Mouse (Mus musculus) heart, embryonic 12.5 days (tissue): Measurements from ENCODE around the gene Ppp1r15a. TPM values are rescaled to one million over a fixed set of nuclear protein-coding genes. Genes with fewer than 3 reads are reported as not detected.

Experiments used
- ATAC-seq: fragments of 200-750 bp; cut with Nextera tagmentation; 2 replicates; pipeline ENCODE4 v1.8.0; 2017; ENCODE audit warnings: moderate TSS enrichment, moderate library complexity; ENCODE audit not compliant: insufficient number of reproducible peaks, low FRiP score
- H3K27ac ChIP-seq: fragments of 300-500 bp; sonication (generic); 2 replicates; pipeline ENCODE4 v1.5.1; 2016; ENCODE audit warnings: mild to moderate bottlenecking, moderate library complexity; ENCODE audit not compliant: poor library complexity, severe bottlenecking
- H3K27me3 ChIP-seq: fragments of 300-500 bp; sonication (generic); replicated peaks from 2 replicates; pipeline ENCODE4 v1.6.1; 2016; ENCODE audit warnings: mild to moderate bottlenecking, moderate library complexity
- H3K36me3 ChIP-seq: fragments of 300-500 bp; sonication (generic); 2 replicates; pipeline ENCODE4 v1.6.1; 2016; ENCODE audit warnings: mild to moderate bottlenecking, moderate library complexity
- H3K4me1 ChIP-seq: fragments of 300-500 bp; sonication (generic); replicated peaks from 2 replicates; pipeline ENCODE4 v1.6.1; 2016; ENCODE audit warnings: mild to moderate bottlenecking
- H3K4me2 ChIP-seq: fragments of 300-500 bp; sonication (generic); 2 replicates; pipeline ENCODE4 v1.6.1; 2016; ENCODE audit warnings: mild to moderate bottlenecking, moderate library complexity
- H3K4me3 ChIP-seq: fragments of 300-500 bp; sonication (generic); 2 replicates; pipeline ENCODE4 v1.5.1; 2016; ENCODE audit warnings: mild to moderate bottlenecking
- H3K9ac ChIP-seq: fragments of 300-500 bp; sonication (generic); 2 replicates; pipeline ENCODE4 v1.6.1; 2016; ENCODE audit warnings: mild to moderate bottlenecking, moderate library complexity
- H3K9me3 ChIP-seq: fragments of 300-500 bp; sonication (generic); replicated peaks from 2 replicates; pipeline ENCODE4 v1.6.1; 2016; ENCODE audit warnings: mild to moderate bottlenecking, moderate library complexity
- WGBS: fragments of 180-500 bp; shearing (Covaris S2); methylation state at CpG from one replicate; pipeline ENCODE4 v1.1.7; 2016; 5-methylcytosine and 5-hydroxymethylcytosine counted together
- polyA plus RNA-seq: library from polyadenylated mRNA; unstranded; fragments of >200 nt; fragmentation: Nextera tagmentation; extraction: Ambion mirVana; gene quantifications from 2 replicates; pipeline ENCODE4 v1.2.1, GENCODE M21; 2016

Ppp1r15a gene
- polyA plus RNA-seq: 33.7 and 35.2 TPM in 2 replicates

DNA sequence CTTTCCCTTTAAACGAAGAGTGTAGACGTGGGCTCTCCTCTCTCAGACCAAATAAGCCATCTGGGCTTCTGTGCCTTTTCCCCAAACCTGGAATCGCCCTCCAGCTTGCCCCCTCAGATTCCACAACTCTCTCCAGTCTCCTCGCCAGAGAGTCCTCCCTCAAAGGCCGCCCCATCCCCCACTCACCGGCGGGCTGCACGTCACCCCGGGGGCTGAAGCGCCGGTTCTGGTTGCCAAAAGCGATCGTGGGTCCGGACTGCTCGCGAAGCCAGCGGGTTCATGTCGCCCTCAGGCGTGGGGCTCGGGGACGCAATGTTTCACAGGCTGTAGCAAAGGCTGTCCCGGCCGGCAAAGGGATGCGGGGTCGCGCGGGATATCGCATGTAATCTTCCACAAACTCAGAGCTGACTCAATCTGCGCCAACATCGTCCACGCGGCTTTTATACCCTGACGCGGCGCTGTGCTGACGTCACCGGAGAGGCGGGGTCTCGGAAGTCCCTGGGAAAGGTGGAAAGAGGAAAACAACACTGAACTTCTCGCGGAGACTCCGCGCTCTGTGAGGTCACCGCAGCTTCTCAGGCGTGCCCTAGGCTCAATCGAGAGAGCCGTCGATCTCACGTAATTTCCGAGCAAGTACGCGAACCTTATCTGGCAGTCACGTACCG is at the start of gene Ppp1r15a, which contains the start of gene Plekha4:
TSS of gene Ppp1r15a (minus strand) at position 460 of the 665 bp plus-strand sequence.
TSS of gene Plekha4 (plus strand) at position 522 of the 665 bp plus-strand sequence.
- Histone ChIP-seq H3K9ac (peak within 1 kb of the TSS; percentile 90), H3K9me3 (no peaks in the 10 kb centered on the region), H3K36me3 (peaks cover 17% of the 10 kb centered on the region), H3K27me3 (no peaks in the 10 kb centered on the region; the same call in 1 of the 2 replicates), H3K4me1 (peaks cover 43% of the 10 kb centered on the region), H3K4me3 (peak within 1 kb of the TSS; percentile 72), H3K4me2 (peak within 1 kb of the TSS; percentile 77), H3K27ac (peak within 1 kb of the TSS; percentile 95)
- peak; percentile 86 for ATAC-seq
- WGBS: under 1% methylated on average over 54 of the region's 54 CpGs

DNA sequence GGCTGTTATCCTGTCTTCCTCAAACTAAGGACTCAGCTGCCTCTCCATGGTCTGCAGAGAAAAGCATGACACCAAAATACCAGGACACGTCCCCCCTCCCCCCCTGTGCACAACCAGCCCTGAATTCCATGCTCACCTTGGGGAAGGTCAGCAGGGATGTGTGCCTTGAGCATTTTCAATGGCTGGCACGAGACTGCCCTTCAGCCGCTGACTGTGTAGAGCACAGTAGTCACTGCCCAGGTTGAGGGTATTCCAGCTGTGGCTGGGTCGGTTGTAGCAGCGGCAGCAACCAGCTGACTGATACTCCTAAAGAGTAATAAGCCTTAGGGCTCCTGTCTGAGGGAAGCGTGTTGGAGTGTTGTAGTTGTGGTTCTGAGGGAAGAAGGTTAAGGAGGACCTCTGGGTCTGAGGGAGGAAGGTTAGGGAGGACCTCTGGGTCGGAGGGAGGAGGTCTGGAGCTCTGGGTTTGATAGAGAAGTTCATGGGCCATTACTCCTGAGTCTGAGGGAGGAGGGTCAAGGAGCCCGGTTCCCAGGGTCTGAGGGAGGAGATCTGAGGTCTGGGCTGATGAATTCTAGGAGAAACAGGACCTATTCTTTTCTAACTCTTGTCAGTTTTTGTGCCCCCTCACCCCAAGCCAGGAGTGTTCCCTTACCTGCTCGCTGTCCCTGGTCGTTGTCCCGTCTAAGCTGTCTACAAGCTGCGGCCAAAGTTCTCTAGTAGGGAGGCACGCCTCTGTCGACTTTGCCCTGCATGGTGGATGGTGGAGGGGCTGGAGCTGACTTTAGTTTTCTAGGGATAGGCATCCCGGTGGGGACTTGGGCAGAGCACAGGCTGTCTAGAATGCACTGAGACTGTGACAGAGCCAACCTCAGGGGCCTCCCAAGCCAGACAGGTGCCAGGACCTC is 48.7 kb upstream of the Ppp1r15a start:
- Histone ChIP-seq H3K4me2 (no peak overlapping the region), H3K4me1 (peaks cover 25% of the 10 kb centered on the region), H3K27ac (no peak overlapping the region), H3K36me3 (peaks cover 31% of the 10 kb centered on the region), H3K27me3 (no peaks in the 10 kb centered on the region), H3K9me3 (no peaks in the 10 kb centered on the region), H3K4me3 (no peak overlapping the region), H3K9ac (no peak overlapping the region; the same call in 1 of the 2 replicates)
- ATAC-seq: no peak
- WGBS: 79% methylated on average over 15 of the region's 15 CpGs

DNA sequence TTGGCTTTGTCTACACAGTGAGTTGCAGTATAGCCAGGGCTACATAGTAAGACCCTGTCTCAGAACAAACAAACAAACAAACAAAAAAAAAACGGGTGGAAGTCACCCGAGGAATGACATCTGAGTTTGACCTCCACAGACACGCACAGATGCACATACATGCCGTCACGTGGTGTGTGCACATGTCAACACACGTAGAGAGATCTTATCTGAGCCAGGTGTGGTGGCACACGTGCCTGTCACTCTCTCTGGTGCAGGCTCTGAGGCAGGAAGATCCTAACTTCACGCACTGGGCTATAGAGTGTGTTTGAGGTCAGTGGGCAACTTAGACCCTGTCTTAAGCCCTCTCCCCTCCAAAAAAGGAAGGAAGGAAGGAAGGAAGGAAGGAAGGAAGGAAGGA is 47.9 kb upstream of the Ppp1r15a start:
- no peaks in the 10 kb centered on the region for H3K27me3 ChIP-seq
- WGBS: 69% methylated on average over 8 of the region's 8 CpGs

DNA sequence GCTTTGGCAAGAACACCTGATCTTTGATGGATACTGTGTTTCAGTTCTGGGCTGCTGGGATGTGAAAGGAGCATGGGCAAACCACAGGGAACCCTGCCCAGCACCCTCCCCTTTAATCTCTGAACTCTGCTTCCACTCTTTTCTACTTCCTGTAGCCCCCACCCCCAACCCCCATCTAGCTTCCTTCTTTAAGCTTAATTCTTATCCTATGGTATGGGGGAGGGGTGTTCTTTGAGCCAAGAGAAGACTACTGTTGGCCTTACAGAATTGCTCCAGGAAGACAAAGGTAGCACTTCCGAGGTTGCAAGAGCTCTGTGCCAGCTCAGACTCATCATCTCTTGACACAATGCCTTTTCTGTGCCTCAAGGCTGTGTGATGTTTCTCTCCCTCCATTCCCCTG is 45.9 kb upstream of the Ppp1r15a start:
- Histone ChIP-seq H3K4me1 (peaks cover 42% of the 10 kb centered on the region), H3K27ac (no peak overlapping the region), H3K9me3 (no peaks in the 10 kb centered on the region), H3K4me2 (peak overlapping the region; percentile 79), H3K27me3 (no peaks in the 10 kb centered on the region), H3K9ac (no peak overlapping the region), H3K36me3 (peaks cover 15% of the 10 kb centered on the region), H3K4me3 (no peak overlapping the region)
- WGBS: 52% methylated on average over 1 of the region's 1 CpGs
- ATAC-seq: no peak

More for the DNA sequence above, 47.9 kb upstream of the Ppp1r15a start:
- no peak overlapping the region for H3K4me3 ChIP-seq
- no peak overlapping the region for H3K4me2 ChIP-seq
- no peak for ATAC-seq
- H3K4me1 ChIP-seq: peaks cover 27% of the 10 kb centered on the region
- H3K9me3 ChIP-seq: no peaks in the 10 kb centered on the region
- H3K27ac ChIP-seq: no peak overlapping the region
- no peak overlapping the region for H3K9ac ChIP-seq
- peaks cover 31% of the 10 kb centered on the region for H3K36me3 ChIP-seq

DNA sequence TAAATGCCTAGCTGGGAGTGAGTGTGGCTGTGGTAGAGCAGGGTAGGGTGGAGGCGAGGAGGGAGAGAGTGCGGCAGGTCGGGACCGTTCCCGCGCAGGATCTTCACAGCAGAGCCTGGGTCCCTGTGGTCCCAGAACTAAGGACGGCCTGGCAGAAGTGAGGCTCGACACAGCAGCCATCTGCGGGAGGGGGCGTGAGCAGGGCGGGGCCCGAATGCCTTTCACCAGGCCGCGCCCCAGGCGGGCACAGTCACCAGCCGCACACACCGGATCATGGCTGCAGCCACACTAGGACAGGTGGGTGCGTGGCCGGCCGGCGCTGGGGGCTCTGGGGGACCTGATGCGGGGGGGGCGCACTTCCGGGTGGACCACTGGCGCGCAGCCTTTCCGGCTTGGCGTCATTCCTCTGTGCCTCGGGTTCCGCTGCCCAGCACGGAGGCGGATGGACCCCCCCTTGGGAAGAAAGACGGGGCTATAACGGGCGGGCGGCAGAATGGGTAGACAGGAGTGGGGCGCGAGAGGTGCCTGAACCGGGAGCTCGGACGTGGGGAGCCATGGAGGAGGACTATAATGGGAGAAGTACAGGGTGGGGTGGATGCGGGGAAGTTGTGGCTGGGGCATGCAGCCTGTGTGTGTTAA is 44.2 kb upstream of the Ppp1r15a start, which contains the start of gene Bcat2:
TSS of gene Bcat2 (plus strand) at position 51 of the 639 bp plus-strand sequence.
- Histone ChIP-seq H3K9me3 (no peaks in the 10 kb centered on the region), H3K9ac (peak within 1 kb of the TSS; percentile 81), H3K36me3 (no peaks in the 10 kb centered on the region), H3K4me1 (peaks cover 42% of the 10 kb centered on the region), H3K4me2 (peak within 1 kb of the TSS; percentile 79), H3K27me3 (no peaks in the 10 kb centered on the region), H3K4me3 (peak within 1 kb of the TSS; percentile 71), H3K27ac (peak within 1 kb of the TSS; percentile 81)
- under 1% methylated on average over 42 of the region's 42 CpGs for WGBS
- ATAC-seq: peak; percentile 79

DNA sequence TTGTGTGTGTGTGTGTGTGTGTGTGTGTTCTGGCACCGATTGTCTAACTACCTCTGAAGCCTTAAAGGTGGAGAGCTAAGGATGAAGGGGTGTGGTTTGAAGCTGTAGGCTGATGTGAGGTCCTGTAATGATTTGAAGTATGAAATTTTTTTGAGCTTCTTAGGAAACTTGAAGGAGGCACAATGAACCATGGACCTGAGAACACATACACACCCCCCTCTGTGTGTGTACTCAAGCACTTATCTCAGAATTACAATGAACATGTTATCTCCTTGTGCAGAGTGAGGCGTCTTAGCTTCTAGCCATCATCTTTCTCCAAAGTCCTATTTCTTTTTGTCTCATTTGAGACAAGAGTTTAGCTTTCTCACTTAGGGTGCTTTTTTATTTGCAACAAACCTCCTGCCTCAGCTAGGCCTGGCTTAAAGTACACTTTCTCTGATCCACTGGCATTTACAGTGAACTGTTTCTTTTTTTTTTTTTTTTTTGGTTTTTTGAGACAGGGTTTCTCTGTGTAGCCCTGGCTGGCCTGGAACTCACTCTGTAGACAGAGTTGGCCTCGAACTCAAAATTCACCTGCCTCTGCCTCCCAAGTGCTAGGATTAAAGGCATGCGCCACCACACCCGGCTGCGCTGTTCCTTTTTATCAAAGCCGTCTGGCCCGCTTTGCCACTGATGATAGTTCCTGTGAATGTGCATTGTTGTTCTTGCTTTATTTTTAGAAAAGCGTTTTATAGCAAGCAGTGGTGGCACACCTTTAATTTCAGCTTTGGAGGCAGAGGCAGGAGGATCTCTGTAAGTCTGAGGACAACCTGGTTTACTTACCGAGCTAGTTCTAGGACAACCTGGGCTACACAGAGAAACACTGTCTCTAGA is 42.8 kb upstream of the Ppp1r15a start:
- H3K4me2 ChIP-seq: peak overlapping the region; percentile 86
- no peaks in the 10 kb centered on the region for H3K9me3 ChIP-seq
- H3K27ac ChIP-seq: peak overlapping the region; percentile 82
- ATAC-seq: 0 out of 2 replicates have a peak, but pooled peaks have one; percentile 1
- H3K36me3 ChIP-seq: no peaks in the 10 kb centered on the region
- no peaks in the 10 kb centered on the region for H3K27me3 ChIP-seq
- 66% methylated on average over 10 of the region's 10 CpGs for WGBS
- peak overlapping the region; percentile 50; the same call in 1 of the 2 replicates for H3K9ac ChIP-seq
- H3K4me3 ChIP-seq: peak overlapping the region; percentile 56
- H3K4me1 ChIP-seq: peaks cover 34% of the 10 kb centered on the region

DNA sequence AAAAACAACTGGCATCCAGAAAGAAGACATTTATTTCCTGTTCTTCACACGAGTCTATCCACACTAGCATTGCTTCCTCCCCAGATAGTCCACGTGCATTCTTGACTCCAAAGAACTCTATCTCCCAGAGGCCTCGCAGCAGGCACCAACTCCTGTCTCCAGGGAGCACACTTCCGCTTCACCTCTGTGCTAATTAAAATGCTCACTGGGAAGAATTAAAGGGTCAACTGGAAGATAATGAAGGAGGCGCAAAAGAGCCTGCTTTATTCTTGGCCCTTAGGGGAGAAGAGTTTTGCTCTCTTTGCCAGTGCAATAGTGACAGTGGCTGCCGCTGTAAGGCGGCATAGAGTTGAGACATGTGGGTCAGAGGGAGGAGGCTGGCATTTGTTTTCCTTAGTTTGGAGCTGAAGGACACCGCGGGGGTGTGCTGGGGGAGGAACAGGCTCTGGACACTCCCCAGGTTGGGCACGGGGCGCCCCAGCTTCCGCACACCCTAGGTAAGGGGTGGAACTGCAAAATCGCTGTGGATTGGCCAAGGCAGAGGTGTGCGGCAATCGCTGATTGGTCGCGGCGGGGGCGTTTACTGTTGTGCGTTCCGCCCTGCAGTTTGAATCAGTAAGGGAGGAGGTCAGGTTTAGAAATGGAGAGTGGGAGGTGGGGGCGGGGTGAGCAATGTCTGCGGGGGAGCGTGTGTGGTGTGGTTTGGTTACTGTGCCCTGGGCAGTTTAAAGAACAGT is 41.9 kb upstream of the Ppp1r15a start:
- ATAC-seq: peak; percentile 95
- Histone ChIP-seq H3K27me3 (no peaks in the 10 kb centered on the region), H3K9ac (peak overlapping the region; percentile 65), H3K4me3 (peak overlapping the region; percentile 56), H3K4me2 (peak overlapping the region; percentile 86), H3K9me3 (no peaks in the 10 kb centered on the region), H3K36me3 (no peaks in the 10 kb centered on the region), H3K4me1 (peaks cover 33% of the 10 kb centered on the region), H3K27ac (peak overlapping the region; percentile 82)
- under 1% methylated on average over 24 of the region's 24 CpGs for WGBS

DNA sequence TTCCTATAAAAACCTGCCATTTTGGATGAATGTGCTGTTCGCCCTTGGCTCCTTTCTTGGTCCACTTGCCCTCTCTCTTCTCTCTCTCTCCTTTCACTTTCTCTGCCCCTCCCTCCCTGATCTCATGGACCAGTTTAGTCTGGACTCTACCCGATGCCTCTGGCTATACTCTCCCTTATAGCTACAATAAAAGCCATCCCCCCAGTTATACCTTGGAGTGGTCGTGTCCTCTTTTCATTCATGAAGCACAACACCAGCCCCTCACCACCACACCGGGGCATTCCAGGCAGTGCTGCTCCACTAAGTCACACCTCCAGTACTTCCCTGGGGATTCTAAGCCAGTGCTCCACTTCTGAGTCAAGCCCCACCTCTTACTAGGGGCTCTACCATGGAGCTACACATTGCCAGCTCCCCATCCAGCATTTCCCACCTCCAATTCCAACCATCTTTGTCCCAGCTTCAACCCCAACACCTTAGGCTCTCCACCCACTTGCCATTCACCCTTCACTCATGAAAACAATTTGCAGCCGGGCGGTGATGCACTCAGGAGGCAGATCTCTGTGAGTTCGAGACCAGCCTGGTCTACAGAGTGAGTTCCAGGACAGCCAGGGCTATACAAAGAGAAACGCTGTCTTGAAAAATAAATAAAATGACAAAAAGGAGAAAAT is 41.2 kb upstream of the Ppp1r15a start:
- H3K9me3 ChIP-seq: no peaks in the 10 kb centered on the region
- no peak for ATAC-seq
- peak overlapping the region; percentile 86 for H3K4me2 ChIP-seq
- 61% methylated on average over 8 of the region's 8 CpGs for WGBS
- H3K36me3 ChIP-seq: no peaks in the 10 kb centered on the region
- peaks cover 34% of the 10 kb centered on the region for H3K4me1 ChIP-seq
- peak overlapping the region; percentile 56; the same call in 1 of the 2 replicates for H3K4me3 ChIP-seq
- peak overlapping the region; percentile 82 for H3K27ac ChIP-seq
- H3K27me3 ChIP-seq: no peaks in the 10 kb centered on the region
- no peak overlapping the region for H3K9ac ChIP-seq

DNA sequence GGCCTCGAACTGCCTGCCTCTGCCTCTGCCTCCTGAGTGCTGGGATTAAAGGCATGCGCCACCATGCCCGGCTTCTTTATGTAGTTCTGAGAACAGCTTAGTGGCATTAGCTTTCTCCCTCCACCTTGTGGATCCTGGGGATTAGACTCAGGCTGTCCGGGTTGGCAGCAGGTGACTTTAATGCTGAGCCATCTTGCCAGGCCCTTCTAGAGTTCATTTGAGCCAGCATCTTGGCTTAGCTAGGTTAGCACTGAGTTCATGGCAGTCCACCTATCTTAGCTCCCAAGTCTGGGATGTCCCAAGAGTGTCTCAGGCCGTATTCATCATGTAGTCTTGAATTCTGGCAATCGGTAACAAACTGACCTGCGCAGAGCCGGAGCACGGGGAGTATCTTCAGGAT is 39.4 kb upstream of the Ppp1r15a start:
- Histone ChIP-seq H3K9ac (no peak overlapping the region), H3K27ac (no peak overlapping the region), H3K9me3 (no peaks in the 10 kb centered on the region), H3K27me3 (no peaks in the 10 kb centered on the region), H3K4me3 (no peak overlapping the region), H3K4me1 (peaks cover 26% of the 10 kb centered on the region), H3K36me3 (no peaks in the 10 kb centered on the region), H3K4me2 (no peak overlapping the region)
- no peak for ATAC-seq
- 90% methylated on average over 9 of the region's 9 CpGs for WGBS
